Mouse (Mus musculus) ES-E14 (cell line): ENCODE measurements around the gene Actn3. TPM values are rescaled to one million over a fixed set of nuclear protein-coding genes. Genes with fewer than 3 reads are reported as not detected.
"Not testable (repeated sequence)": the region's sequence is repeated elsewhere in the genome, so short reads cannot be mapped to it uniquely, and the experiment has no call there.

Experiments
- DNase-seq: peaks from one replicate; pipeline ENCODE4 v3.0.0-alpha.2; 2013; ENCODE audit warnings: low read depth, low spot score
- H3K27ac ChIP-seq: 2 replicates; pipeline ENCODE4 v1.5.1; 2012; ENCODE audit warnings: low read depth, mild to moderate bottlenecking, low read length, moderate library complexity, mixed read lengths; ENCODE audit not compliant: poor library complexity, insufficient read depth, severe bottlenecking
- H3K36me3 ChIP-seq: 2 replicates; pipeline ENCODE4 v1.6.1; 2012; ENCODE audit warnings: mild to moderate bottlenecking, low read length, moderate library complexity, mixed read lengths; ENCODE audit not compliant: control insufficient read depth, poor library complexity, insufficient read depth, severe bottlenecking
- H3K4me1 ChIP-seq, 2 experiments: fragments of 150-350 bp in 1 of 2; sonication (generic) in 1 of 2; 2 replicates each; pipeline ENCODE4 v1.6.1; 2012; ENCODE audit warnings: low read length in 2 of 2, mild to moderate bottlenecking in 1 of 2, mixed read lengths in 1 of 2; ENCODE audit not compliant: control insufficient read depth in 2 of 2, insufficient read depth in 2 of 2, poor library complexity in 1 of 2
- H3K4me3 ChIP-seq, 2 experiments: fragments of 150-350 bp in 1 of 2; sonication (generic) in 1 of 2; 2 replicates each; pipeline ENCODE4 v1.5.1; 2012; ENCODE audit warnings: low read length in 2 of 2, low read depth in 1 of 2, mild to moderate bottlenecking in 1 of 2, mixed read lengths in 1 of 2; ENCODE audit not compliant: insufficient read depth in 1 of 2, poor library complexity in 1 of 2, severe bottlenecking in 1 of 2
- H3K9ac ChIP-seq: 2 replicates; pipeline ENCODE4 v1.6.1; 2012; ENCODE audit warnings: low read depth, mild to moderate bottlenecking, low read length, mixed read lengths; ENCODE audit not compliant: poor library complexity, insufficient read depth, severe bottlenecking
- H3K9me3 ChIP-seq: fragments of 150-350 bp; sonication (generic); 2 replicates; pipeline ENCODE4 v1.6.1; 2012; ENCODE audit warnings: low read depth, mild to moderate bottlenecking, low read length; ENCODE audit not compliant: control insufficient read depth, insufficient read depth
- CHD2 ChIP-seq: IDR thresholded peaks from 2 replicates; pipeline ENCODE4 v1.6.1; 2014; ENCODE audit warnings: mild to moderate bottlenecking, low read depth, low read length, inconsistent platforms
- HCFC1 ChIP-seq: IDR thresholded peaks from 2 replicates; pipeline ENCODE4 v1.6.1; 2012; ENCODE audit warnings: low read length, inconsistent platforms, borderline replicate concordance; ENCODE audit not compliant: insufficient read depth
- MAFK ChIP-seq: IDR thresholded peaks from 2 replicates; pipeline ENCODE4 v1.6.1; 2014; ENCODE audit warnings: mild to moderate bottlenecking, low read depth, low read length, inconsistent platforms; ENCODE audit not compliant: insufficient read depth
- ZC3H11A ChIP-seq: IDR thresholded peaks from 2 replicates; pipeline ENCODE4 v1.6.1; 2012; ENCODE audit warnings: low read depth, mild to moderate bottlenecking, inconsistent platforms, low read length, borderline replicate concordance
- ZNF384 ChIP-seq: IDR thresholded peaks from 2 replicates; pipeline ENCODE4 v1.6.1; 2012; ENCODE audit warnings: low read depth, low read length, inconsistent platforms
- in situ Hi-C, 2 experiments: fragments of 600-800 bp; cut with MboI; formaldehyde crosslinking; loops; one replicate each; pipeline ENCODE4 v1.15.1; 2025; ENCODE audit warnings: low sequenced_read_pairs in 2 of 2, inconsistent platforms in 1 of 2; ENCODE audit not compliant: unreplicated experiment in 2 of 2
- total RNA-seq: library from RNA; depleted of rRNA; stranded (reverse); fragments of 300-350 nt; gene quantifications from 2 replicates; pipeline ENCODE4 v1.2.3, GENCODE M21; 2012; rRNA removed

The Actn3 gene
- total RNA-seq, 1 experiment = 48.4 TPM

DNA sequence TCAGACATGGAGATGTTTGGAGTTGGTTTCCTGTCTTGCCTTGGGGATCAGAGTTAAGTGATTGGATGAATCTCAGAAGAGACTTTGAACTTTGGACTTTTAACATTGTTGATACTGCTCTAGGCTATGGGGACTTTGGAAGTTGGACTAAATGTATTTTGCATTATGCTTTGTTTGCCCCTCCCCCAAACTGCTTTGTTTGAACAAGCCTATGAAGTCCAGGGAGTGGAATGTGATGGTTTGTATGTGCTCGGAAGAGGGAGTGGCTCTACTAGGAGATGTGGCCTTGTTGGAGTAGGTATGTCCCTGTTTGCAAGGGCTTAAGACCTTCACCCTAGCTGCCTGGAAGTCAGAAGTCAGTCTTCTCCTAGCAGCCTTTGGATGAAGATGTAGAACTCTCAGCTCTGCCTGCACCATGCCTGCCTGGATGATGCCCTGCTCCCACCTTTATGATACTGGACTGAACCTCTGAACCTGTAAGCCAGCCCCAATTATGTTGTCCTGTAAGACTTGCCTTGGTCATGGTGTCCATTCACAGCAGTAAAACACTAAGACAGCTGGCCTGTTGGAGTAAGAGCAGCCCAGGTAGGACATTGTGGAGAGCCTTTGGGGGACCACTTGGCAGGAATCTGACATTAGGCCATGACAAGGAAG, 60.4 kb downstream of the Actn3 start:
- Histone ChIP-seq H3K9me3 (no peaks in the 10 kb centered on the region), H3K36me3 (no peaks in the 10 kb centered on the region), H3K4me3 (no peak overlapping the region), H3K4me1 (peaks cover 0 to 2% of the 10 kb centered on the region in 2 experiments; a peak in 1 of 4 replicates), H3K9ac (no peak overlapping the region), H3K27ac (no peak overlapping the region)
- in situ Hi-C loops = no loop called here
- TF ChIP-seq MAFK = no peak
- TF ChIP-seq CHD2 = no peak
- no peak for TF ChIP-seq HCFC1
- TF ChIP-seq ZNF384 = no peak
- no peak for TF ChIP-seq ZC3H11A
- no peak for DNase-seq

DNA sequence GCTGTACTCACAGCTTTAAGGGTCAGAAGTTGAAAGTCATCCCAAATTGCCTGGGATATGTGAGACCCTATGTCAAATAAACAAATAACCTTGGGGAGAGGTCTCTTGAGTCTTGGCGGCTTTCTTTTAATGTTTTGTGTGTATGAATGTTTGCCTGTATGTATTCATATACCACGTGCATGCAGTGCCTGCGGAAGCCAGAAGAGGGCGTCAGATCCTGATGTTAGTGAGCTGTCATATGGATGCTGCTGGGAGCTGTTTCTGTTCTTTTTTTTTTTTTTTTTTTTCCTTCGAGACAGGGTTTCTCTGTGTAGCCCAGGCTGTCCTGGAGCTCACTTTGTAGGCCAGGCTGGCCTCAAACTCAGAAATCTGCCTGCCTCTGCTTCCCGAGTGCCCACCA, 64.7 kb downstream of the Actn3 start:
- in situ Hi-C loops = no loop called here
- peaks cover 1% of the 10 kb centered on the region; the same call in 1 of the 2 replicates for H3K36me3 ChIP-seq
- no peak overlapping the region for H3K27ac ChIP-seq
- H3K4me3 ChIP-seq = no peak overlapping the region
- no peaks in the 10 kb centered on the region for H3K9me3 ChIP-seq
- peak; percentile 81 for DNase-seq
- H3K9ac ChIP-seq = no peak overlapping the region
- H3K4me1 ChIP-seq = peaks cover 1 to 6% of the 10 kb centered on the region in 2 experiments; a peak in 3 of 4 replicates
- TF ChIP-seq ZNF384 = peak; percentile 95
- peak; percentile 7; the same call in 1 of the 2 replicates for TF ChIP-seq ZC3H11A
- no peak for TF ChIP-seq MAFK

- Histone ChIP-seq H3K4me3 (peak overlapping the region; percentile 77 to 94), H3K27ac (peak overlapping the region; percentile 89; the same call in 1 of the 2 replicates), H3K9ac (peak overlapping the region; percentile 89; the same call in 1 of the 2 replicates)
- in situ Hi-C loops, H3K9me3 ChIP-seq, DNase-seq, H3K4me1 ChIP-seq, H3K36me3 ChIP-seq: not testable (repeated sequence)
These were observed 65.3 kb downstream of the Actn3 start for GRCm38 (mm10) chr19:4812334-4812949.

- H3K27ac ChIP-seq = peak overlapping the region; percentile 89
- H3K9ac ChIP-seq = peak overlapping the region; percentile 89
- H3K36me3 ChIP-seq = peaks cover 2% of the 10 kb centered on the region; the same call in 1 of the 2 replicates
- no peaks in the 10 kb centered on the region for H3K9me3 ChIP-seq
- TF ChIP-seq MAFK (no peak), CHD2 (no peak), ZC3H11A (0 out of 2 replicates have a peak, but pooled peaks have one; percentile 10)
- in situ Hi-C loops = no loop called here
- no peak for DNase-seq
- peaks cover 3 to 4% of the 10 kb centered on the region in 2 experiments; a peak in 3 of 4 replicates for H3K4me1 ChIP-seq
- peak overlapping the region; percentile 77 to 94 for H3K4me3 ChIP-seq
These were observed 65.8 kb downstream of the Actn3 start for GRCm38 (mm10) chr19:4811909-4812242.

Other genes with a start within 250 kb of the Actn3 start
- gene Gm960, start 179.2 kb downstream of the Actn3 start, total RNA-seq = 0.79 and 1.1 TPM in 2 replicates
- 14.1 and 36.7 TPM in 2 replicates for gene Sptbn2, start 166.7 kb downstream of the Actn3 start, total RNA-seq
- 11.1 and 11.3 TPM in 2 replicates for gene Rbm4b, start 121.4 kb downstream of the Actn3 start, total RNA-seq
- 122 and 134 TPM in 2 replicates for gene Rbm4, start 84.0 kb downstream of the Actn3 start, total RNA-seq
- gene Gm21992, start 66.3 kb downstream of the Actn3 start, total RNA-seq = 40.0 and 49.8 TPM in 2 replicates
- 91.7 and 99.1 TPM in 2 replicates for gene Rbm14, start 66.3 kb downstream of the Actn3 start, total RNA-seq
- 49.9 and 53.0 TPM in 2 replicates for gene Ccs, start 38.6 kb downstream of the Actn3 start, total RNA-seq
- 0.13 and 0.16 TPM in 2 replicates for gene Ccdc87, start 38.5 kb downstream of the Actn3 start, total RNA-seq
- gene Ctsf, start 22.8 kb downstream of the Actn3 start, total RNA-seq = 59.2 and 98.6 TPM in 2 replicates
- gene Zdhhc24, start 759 bp upstream of the Actn3 start, total RNA-seq = 12.4 and 15.7 TPM in 2 replicates
- gene Bbs1, start 28.7 kb upstream of the Actn3 start, total RNA-seq = 5.4 and 6.8 TPM in 2 replicates
- 126 and 143 TPM in 2 replicates for gene Dpp3, start 50.4 kb upstream of the Actn3 start, total RNA-seq
- 0.76 and 2.1 TPM in 2 replicates for gene Peli3, start 65.2 kb upstream of the Actn3 start, total RNA-seq
- 79.8 and 102 TPM in 2 replicates for gene Mrpl11, start 84.2 kb upstream of the Actn3 start, total RNA-seq
- 0.05 and 0.09 TPM in 2 replicates for gene Npas4, start 112.4 kb upstream of the Actn3 start, total RNA-seq
- gene Slc29a2, start 146.0 kb upstream of the Actn3 start, total RNA-seq = 21.0 and 33.4 TPM in 2 replicates
- 14.1 and 27.2 TPM in 2 replicates for gene B4gat1, start 160.9 kb upstream of the Actn3 start, total RNA-seq
- gene AC124502.3, start 161.0 kb upstream of the Actn3 start, total RNA-seq = 3.2 and 4.3 TPM in 2 replicates
- gene Brms1, start 163.4 kb upstream of the Actn3 start, total RNA-seq = 18.6 and 24.1 TPM in 2 replicates
- gene Rin1, start 172.6 kb upstream of the Actn3 start, total RNA-seq = 9.0 and 16.5 TPM in 2 replicates
- 4.5 and 9.0 TPM in 2 replicates for gene Cd248, start 190.2 kb upstream of the Actn3 start, total RNA-seq
- gene Tmem151a, start 207.6 kb upstream of the Actn3 start, total RNA-seq = 0.89 and 2.3 TPM in 2 replicates
- 84.4 and 110 TPM in 2 replicates for gene Yif1a, start 210.6 kb upstream of the Actn3 start, total RNA-seq
- 2.5 and 3.7 TPM in 2 replicates for gene Cnih2, start 220.6 kb upstream of the Actn3 start, total RNA-seq
- 78.5 and 96.9 TPM in 2 replicates for gene Rab1b, start 229.2 kb upstream of the Actn3 start, total RNA-seq
- 14.7 and 22.9 TPM in 2 replicates for gene Klc2, start 240.7 kb upstream of the Actn3 start, total RNA-seq